Mouse (Mus musculus) right cerebral cortex, postnatal 10 days (tissue): ENCODE results near the gene Armcx5.
"Not testable (repeated sequence)": the region's sequence is repeated elsewhere in the genome, so short reads cannot be mapped to it uniquely, and the experiment has no call there.

Experiments
- DNase-seq, 2 experiments: peaks; one replicate each; pipeline ENCODE4 v3.0.0; 2021; ENCODE audit warnings: low spot score in 2 of 2

Gene Armcx5

GRCm38 (mm10) chrX:135742304-135743055, at the start of gene Armcx5, which contains the start of gene Gprasp1:
Gene Armcx5 (plus strand): TSS chrX:135742733.
Gene Gprasp1 (plus strand): TSS chrX:135742733.
- peak; percentile 90 to 92 for DNase-seq

GRCm38 (mm10) chrX:135693633-135694032, 48.9 kb upstream of the Armcx5 start, which contains the start of gene Tcp11x2:
Gene Tcp11x2 (minus strand): TSS chrX:135693790.
- DNase-seq = no peak

GRCm38 (mm10) chrX:135703111-135703510, 39.4 kb upstream of the Armcx5 start:
- no peak for DNase-seq

- DNase-seq = no peak
Measured at GRCm38 (mm10) chrX:135704349-135704748, 38.2 kb upstream of the Armcx5 start.

- no peak for DNase-seq
Measured at GRCm38 (mm10) chrX:135712845-135713244, 29.7 kb upstream of the Armcx5 start.

- no peak for DNase-seq
Measured at GRCm38 (mm10) chrX:135725161-135725560, 17.4 kb upstream of the Armcx5 start, which contains the start of gene Tmsb15a. Gene Tmsb15a (minus strand): TSS chrX:135725261.

- no peak for DNase-seq
Measured at GRCm38 (mm10) chrX:135738730-135739520, 3.6 kb upstream of the Armcx5 start.

GRCm38 (mm10) chrX:135743056-135743355, 473 bp downstream of the Armcx5 start:
- DNase-seq = no peak

- not testable (repeated sequence) for DNase-seq
Measured at GRCm38 (mm10) chrX:135745376-135745775, 2.8 kb downstream of the Armcx5 start.

GRCm38 (mm10) chrX:135752832-135753231, 10.3 kb downstream of the Armcx5 start:
- DNase-seq = peak; percentile 68 to 81

- peak; percentile 37 to 42 for DNase-seq
Measured at GRCm38 (mm10) chrX:135761707-135762106, 19.2 kb downstream of the Armcx5 start.

- DNase-seq = no peak
Measured at GRCm38 (mm10) chrX:135768043-135768548, 25.6 kb downstream of the Armcx5 start.

- no peak for DNase-seq
Measured at GRCm38 (mm10) chrX:135768565-135768964, 26.0 kb downstream of the Armcx5 start.

GRCm38 (mm10) chrX:135791536-135791935, 49.0 kb downstream of the Armcx5 start:
- no peak for DNase-seq

GRCm38 (mm10) chrX:135792326-135792725, 49.8 kb downstream of the Armcx5 start:
- DNase-seq = no peak

- peak; percentile 81 to 86 for DNase-seq
Measured at GRCm38 (mm10) chrX:135795591-135796304, 53.2 kb downstream of the Armcx5 start.

- DNase-seq = peak in 1 of 2 experiments; percentile 33
Measured at GRCm38 (mm10) chrX:135796305-135797211, 54.0 kb downstream of the Armcx5 start.
